Mouse (Mus musculus): ENCODE measurements at regions not wholly inside any gene's neighbourhood (a gene's known extent, or its start where the extent isn't known, plus 50 kb on each side); places are given as distances from the start of the nearest gene placed in this dataset.

DNA sequence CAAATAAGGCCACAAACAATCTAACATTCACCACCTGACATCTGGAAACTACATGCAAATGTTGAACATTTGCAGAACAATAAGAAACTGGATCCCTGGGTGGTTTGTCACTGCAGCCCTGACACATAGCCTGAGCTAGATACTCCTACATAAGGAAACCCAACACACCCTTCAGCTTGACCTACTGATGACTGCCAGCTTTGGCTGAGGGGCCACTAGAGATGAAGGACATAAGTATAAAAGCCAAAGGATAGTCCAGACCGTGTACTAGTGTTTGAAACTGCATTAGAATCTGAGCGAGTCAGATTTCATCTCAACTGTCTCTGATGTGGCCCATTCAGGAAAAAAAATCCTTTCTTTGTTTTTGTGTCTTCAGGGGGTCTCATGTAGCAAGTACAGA is 355.1 kb downstream of the 1700129C05Rik start:
- no peak for TF ChIP-seq CTCF (IDR thresholded peaks at IDR 0.05; ENCODE audit: low read depth)
- Histone ChIP-seq H3K9ac (no peak overlapping the region), H3K4me3 (ENCODE audit: low read depth, low read length) (no peak overlapping the region), H3K27me3 (ENCODE audit: insufficient read depth, low read length) (no peaks in the 10 kb centered on the region), H3K9me3 (ENCODE audit: low read length) (no peaks in the 10 kb centered on the region), H3K36me3 (ENCODE audit: insufficient read depth) (no peaks in the 10 kb centered on the region), H3K4me2 (ENCODE audit: low read depth) (no peak overlapping the region), H3K27ac (ENCODE audit: low read depth, low read length) (no peak overlapping the region), H3K4me1 (ENCODE audit: insufficient read depth) (0 out of 2 replicates have a peak, but pooled peaks cover 4% of the 10 kb centered on the region)
- no peak for ATAC-seq
- no peak for DNase-seq
- WGBS = 60% methylated on average over 2 of the region's 2 CpGs

DNA sequence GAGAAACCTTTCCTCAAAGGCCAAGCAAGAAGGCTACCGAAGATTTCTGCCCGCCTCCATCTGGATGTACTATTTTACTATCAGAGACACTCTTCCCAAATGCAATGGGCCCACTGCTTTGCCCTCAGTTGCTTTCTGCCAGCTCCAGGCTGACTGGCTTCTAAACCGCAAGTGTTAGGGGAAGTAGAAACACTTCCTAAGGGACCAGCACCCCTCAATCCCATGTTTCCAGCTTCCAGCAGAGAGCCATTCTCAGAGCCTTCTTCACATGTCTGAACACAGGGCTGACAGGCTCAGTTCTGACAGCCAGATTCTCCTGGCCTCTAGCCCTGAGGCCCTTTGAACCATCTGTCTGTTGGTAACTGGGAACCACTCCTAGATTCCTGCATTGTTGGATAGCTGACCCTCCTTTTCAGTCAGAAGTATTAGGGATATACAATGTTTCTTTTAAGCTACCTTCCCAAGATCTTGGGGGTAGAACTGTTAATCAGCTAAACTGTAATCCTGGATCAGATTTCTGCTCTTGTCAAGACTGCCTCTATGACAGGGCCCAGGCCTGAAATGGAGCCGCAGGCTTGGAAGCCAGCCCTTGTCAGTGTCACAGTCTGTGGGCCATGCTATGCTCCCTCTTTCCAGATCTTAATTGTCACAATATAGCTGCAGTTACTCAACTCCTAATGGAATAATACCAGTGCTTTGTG is 355.8 kb downstream of the 1700129C05Rik start:
- peak; percentile 74 for ATAC-seq
- H3K4me3 ChIP-seq (ENCODE audit: low read depth, low read length) = no peak overlapping the region
- WGBS = 72% methylated on average over 4 of the region's 4 CpGs
- no peaks in the 10 kb centered on the region for H3K27me3 ChIP-seq (ENCODE audit: insufficient read depth, low read length)
- no peak for TF ChIP-seq CTCF (IDR thresholded peaks at IDR 0.05; ENCODE audit: low read depth)
- H3K9me3 ChIP-seq (ENCODE audit: low read length) = no peaks in the 10 kb centered on the region
- H3K9ac ChIP-seq = no peak overlapping the region
- 0 out of 2 replicates have a peak, but pooled peaks cover 4% of the 10 kb centered on the region for H3K4me1 ChIP-seq (ENCODE audit: insufficient read depth)
- H3K36me3 ChIP-seq (ENCODE audit: insufficient read depth) = no peaks in the 10 kb centered on the region
- H3K27ac ChIP-seq (ENCODE audit: low read depth, low read length) = no peak overlapping the region
- peak; percentile 43 for DNase-seq
- H3K4me2 ChIP-seq (ENCODE audit: low read depth) = no peak overlapping the region

DNA sequence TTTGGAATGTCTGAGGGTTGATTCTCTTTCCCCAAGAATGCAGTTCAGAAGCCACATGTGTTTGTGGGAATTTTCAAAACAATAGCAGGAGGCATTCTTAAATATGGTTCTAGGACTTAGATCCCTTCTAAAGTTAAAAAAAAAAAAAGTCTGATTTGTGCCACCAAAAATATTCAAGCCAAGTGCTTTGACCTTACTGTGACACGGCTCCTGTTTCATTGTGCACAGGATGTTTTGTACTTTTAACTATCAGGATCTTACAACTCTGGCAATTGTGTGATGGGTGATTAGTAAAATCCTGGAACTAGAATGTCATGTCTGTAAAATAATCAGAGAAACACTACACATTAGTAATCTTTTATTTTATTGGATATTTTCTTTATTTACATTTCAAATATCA is 359.5 kb downstream of the 1700129C05Rik start:
- 68% methylated on average over 1 of the region's 1 CpGs for WGBS
- Histone ChIP-seq H3K4me3 (ENCODE audit: low read depth, low read length) (no peak overlapping the region), H3K9ac (no peak overlapping the region), H3K36me3 (ENCODE audit: insufficient read depth) (no peaks in the 10 kb centered on the region), H3K4me1 (ENCODE audit: insufficient read depth) (peaks cover 4% of the 10 kb centered on the region; the same call in 1 of the 2 replicates), H3K27ac (ENCODE audit: low read depth, low read length) (no peak overlapping the region), H3K9me3 (ENCODE audit: low read length) (no peaks in the 10 kb centered on the region), H3K4me2 (ENCODE audit: low read depth) (no peak overlapping the region), H3K27me3 (ENCODE audit: insufficient read depth, low read length) (no peaks in the 10 kb centered on the region)
- ATAC-seq (no peak), DNase-seq (no peak)
- no peak for TF ChIP-seq CTCF (IDR thresholded peaks at IDR 0.05; ENCODE audit: low read depth)

DNA sequence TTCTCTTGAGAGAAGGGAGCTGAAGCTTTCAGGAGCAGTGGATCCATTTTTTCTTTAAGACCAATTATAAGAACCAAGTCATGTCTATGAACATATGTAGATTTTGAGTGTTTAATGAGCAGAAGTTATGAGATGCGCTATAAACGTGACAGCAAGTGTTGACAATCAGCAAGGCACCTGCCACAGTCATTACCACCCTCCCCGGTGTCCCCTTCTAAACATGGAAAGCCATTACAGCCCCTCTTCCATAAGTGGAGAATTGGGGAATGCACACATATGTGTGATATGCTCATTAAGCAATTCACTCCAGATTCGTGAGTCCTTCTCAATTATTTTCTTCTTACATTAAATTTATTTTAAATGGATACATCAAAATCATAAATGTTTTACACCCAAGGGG is 362.4 kb downstream of the 1700129C05Rik start:
- H3K9me3 ChIP-seq (ENCODE audit: low read length) = no peaks in the 10 kb centered on the region
- H3K4me3 ChIP-seq (ENCODE audit: low read depth, low read length) = no peak overlapping the region
- no peak overlapping the region for H3K27ac ChIP-seq (ENCODE audit: low read depth, low read length)
- no peak for DNase-seq
- ATAC-seq = no peak
- no peak overlapping the region for H3K9ac ChIP-seq
- no peaks in the 10 kb centered on the region for H3K27me3 ChIP-seq (ENCODE audit: insufficient read depth, low read length)
- 70% methylated on average over 4 of the region's 4 CpGs for WGBS
- TF ChIP-seq CTCF (IDR thresholded peaks at IDR 0.05; ENCODE audit: low read depth) = no peak
- no peaks in the 10 kb centered on the region for H3K36me3 ChIP-seq (ENCODE audit: insufficient read depth)
- H3K4me2 ChIP-seq (ENCODE audit: low read depth) = no peak overlapping the region
- H3K4me1 ChIP-seq (ENCODE audit: insufficient read depth) = no peaks in the 10 kb centered on the region; the same call in 1 of the 2 replicates

DNA sequence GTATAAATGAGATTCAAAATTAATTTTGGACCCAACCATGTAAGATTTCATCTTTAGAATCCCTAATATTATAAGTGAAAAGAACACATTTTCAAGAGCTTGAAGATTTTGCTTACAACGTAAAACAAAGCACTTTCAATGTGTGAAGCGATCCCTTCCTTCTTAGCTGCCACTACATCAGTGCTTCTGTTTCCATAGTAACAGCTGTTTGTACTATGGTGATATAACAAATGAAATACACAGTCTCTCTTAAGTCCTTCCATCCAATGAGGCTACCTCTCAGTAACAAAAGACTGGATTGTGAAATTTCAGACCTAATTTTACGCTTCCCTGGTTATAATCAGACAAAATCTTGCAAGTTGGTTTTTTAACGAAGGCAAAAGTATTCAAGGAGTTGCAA is 364.0 kb downstream of the 1700129C05Rik start:
- H3K36me3 ChIP-seq (ENCODE audit: insufficient read depth) = no peaks in the 10 kb centered on the region
- no peaks in the 10 kb centered on the region for H3K27me3 ChIP-seq (ENCODE audit: insufficient read depth, low read length)
- H3K9ac ChIP-seq = no peak overlapping the region
- no peak overlapping the region for H3K4me2 ChIP-seq (ENCODE audit: low read depth)
- no peak for TF ChIP-seq CTCF (IDR thresholded peaks at IDR 0.05; ENCODE audit: low read depth)
- DNase-seq (peak; percentile 48), ATAC-seq (peak; percentile 95)
- H3K27ac ChIP-seq (ENCODE audit: low read depth, low read length) = no peak overlapping the region
- H3K4me3 ChIP-seq (ENCODE audit: low read depth, low read length) = no peak overlapping the region
- no peaks in the 10 kb centered on the region for H3K9me3 ChIP-seq (ENCODE audit: low read length)
- WGBS = 15% methylated on average over 4 of the region's 4 CpGs
- H3K4me1 ChIP-seq (ENCODE audit: insufficient read depth) = no peaks in the 10 kb centered on the region; the same call in 1 of the 2 replicates

DNA sequence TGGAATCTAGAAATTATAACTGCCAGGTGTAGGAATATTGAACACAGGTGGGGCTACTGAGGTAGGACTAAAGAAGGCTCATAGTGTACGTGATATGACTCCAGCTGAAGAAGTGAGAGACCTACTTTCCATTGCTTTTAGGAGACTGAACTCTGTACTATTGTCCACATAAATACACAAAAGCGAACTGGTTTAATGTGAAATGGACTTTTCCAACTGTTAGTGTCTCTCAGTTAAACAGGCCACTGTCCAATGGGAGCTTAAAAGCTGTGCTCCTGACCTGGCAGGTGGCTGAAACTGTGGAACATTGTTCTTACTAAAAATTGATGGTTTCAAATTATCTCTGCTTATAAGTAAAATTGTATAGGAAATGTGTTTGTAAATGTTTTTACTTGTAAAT is 381.4 kb downstream of the 1700129C05Rik start:
- H3K4me3 ChIP-seq (ENCODE audit: low read depth, low read length) = no peak overlapping the region

DNA sequence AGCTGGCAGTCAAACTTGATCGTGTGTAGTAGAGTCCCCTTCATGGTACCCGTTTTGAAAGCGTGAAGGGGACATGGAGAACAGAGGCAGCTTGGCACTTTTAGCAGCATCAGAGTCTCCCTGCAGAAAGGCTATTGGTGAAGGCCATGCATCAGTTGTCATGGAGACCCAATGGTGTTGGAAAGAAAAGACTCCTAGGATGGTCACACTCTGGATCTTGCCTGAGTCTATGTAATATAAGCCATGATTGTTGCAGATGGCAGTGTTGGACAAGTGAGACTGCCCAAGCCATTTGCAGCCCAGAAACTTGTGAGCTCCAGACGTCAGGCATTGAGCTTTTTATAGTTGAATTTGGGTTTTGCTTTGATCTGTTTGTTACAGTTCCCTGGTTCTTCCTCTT is 382.9 kb downstream of the 1700129C05Rik start:
- ATAC-seq = peak; percentile 66
- Histone ChIP-seq H3K9me3 (ENCODE audit: low read length) (no peaks in the 10 kb centered on the region), H3K4me3 (ENCODE audit: low read depth, low read length) (no peak overlapping the region), H3K36me3 (ENCODE audit: insufficient read depth) (no peaks in the 10 kb centered on the region), H3K27me3 (ENCODE audit: insufficient read depth, low read length) (no peaks in the 10 kb centered on the region), H3K9ac (no peak overlapping the region), H3K4me1 (ENCODE audit: insufficient read depth) (no peaks in the 10 kb centered on the region), H3K4me2 (ENCODE audit: low read depth) (no peak overlapping the region), H3K27ac (ENCODE audit: low read depth, low read length) (no peak overlapping the region)
- WGBS = 75% methylated on average over 4 of the region's 4 CpGs
- DNase-seq = no peak
- no peak for TF ChIP-seq CTCF (IDR thresholded peaks at IDR 0.05; ENCODE audit: low read depth)

More for the DNA sequence above, 381.4 kb downstream of the 1700129C05Rik start:
- Histone ChIP-seq H3K9me3 (ENCODE audit: low read length) (no peaks in the 10 kb centered on the region), H3K9ac (no peak overlapping the region), H3K4me2 (ENCODE audit: low read depth) (no peak overlapping the region), H3K27me3 (ENCODE audit: insufficient read depth, low read length) (no peaks in the 10 kb centered on the region), H3K36me3 (ENCODE audit: insufficient read depth) (no peaks in the 10 kb centered on the region), H3K27ac (ENCODE audit: low read depth, low read length) (no peak overlapping the region), H3K4me1 (ENCODE audit: insufficient read depth) (no peaks in the 10 kb centered on the region)
- no peak for DNase-seq
- no peak for ATAC-seq
- no peak for TF ChIP-seq CTCF (IDR thresholded peaks at IDR 0.05; ENCODE audit: low read depth)
- 94% methylated on average over 2 of the region's 2 CpGs for WGBS

Data from forebrain, postnatal 0 days (tissue).